Mouse (Mus musculus): ENCODE measurements around the gene Rap1a. TPM values are rescaled to one million over a fixed set of nuclear protein-coding genes. Genes with fewer than 3 reads are reported as not detected.

Gene Rap1a
- polyA plus RNA-seq, 1 experiment from 2014 or later, result 79.2 TPM

DNA sequence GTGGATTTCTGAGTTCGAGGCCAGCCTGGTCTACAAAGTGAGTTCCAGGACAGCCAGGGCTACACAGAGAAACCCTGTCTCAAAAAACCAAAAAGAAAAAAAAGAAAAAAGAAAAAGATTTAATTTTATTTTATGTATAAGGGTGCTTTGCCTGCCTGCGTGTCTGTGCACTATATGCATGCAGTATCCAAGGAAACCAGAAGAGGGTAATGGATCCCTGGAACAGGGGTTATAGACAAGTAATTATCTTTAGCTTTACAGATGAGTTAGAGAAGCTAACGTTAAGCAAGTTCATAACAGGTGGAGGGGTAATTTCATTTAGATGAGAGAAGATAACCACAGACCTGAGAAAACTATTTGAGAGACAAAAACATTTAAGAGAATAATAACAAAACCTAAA, 47.0 kb downstream of the Rap1a start:
- H3K9me3 ChIP-seq (replicated peaks), result no peaks in the 10 kb centered on the region
- H3K4me1 ChIP-seq, result no peaks in the 10 kb centered on the region
- H3K27me3 ChIP-seq, result no peaks in the 10 kb centered on the region
- no peak overlapping the region for H3K4me3 ChIP-seq
- WGBS, result 82% methylated on average over 2 of the region's 3 CpGs
- H3K9ac ChIP-seq, result no peak overlapping the region
- H3K27ac ChIP-seq, result no peak overlapping the region
- ATAC-seq (ENCODE audit: low FRiP score), result no peak
- no peak overlapping the region for H3K4me2 ChIP-seq (replicated peaks)
- H3K36me3 ChIP-seq, result no peaks in the 10 kb centered on the region

DNA sequence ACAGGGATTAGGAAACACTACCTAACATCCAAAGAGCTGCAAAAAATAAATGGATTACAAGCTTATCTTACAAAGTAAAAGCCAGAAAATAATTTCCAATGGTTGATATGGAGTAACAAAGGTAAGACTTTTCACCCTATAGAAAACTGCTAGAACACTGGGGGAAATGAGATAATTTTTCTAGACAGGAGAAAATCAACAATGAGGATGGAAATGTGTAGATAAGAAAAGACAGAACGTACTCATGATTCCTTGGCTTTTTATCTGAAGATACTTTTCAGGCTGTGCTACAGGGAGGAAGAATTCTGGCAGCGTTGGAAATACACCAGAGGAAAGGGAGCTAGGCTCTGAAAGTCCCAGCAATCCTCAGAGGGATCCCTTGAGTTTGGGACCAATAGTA, 50.3 kb downstream of the Rap1a start:
- Histone ChIP-seq H3K4me2 (replicated peaks) (no peak overlapping the region), H3K9ac (no peak overlapping the region), H3K9me3 (replicated peaks) (no peaks in the 10 kb centered on the region), H3K4me1 (no peaks in the 10 kb centered on the region), H3K27ac (no peak overlapping the region), H3K27me3 (no peaks in the 10 kb centered on the region), H3K4me3 (no peak overlapping the region), H3K36me3 (no peaks in the 10 kb centered on the region)
- ATAC-seq (ENCODE audit: low FRiP score), result no peak
- 93% methylated on average over 2 of the region's 2 CpGs for WGBS

DNA sequence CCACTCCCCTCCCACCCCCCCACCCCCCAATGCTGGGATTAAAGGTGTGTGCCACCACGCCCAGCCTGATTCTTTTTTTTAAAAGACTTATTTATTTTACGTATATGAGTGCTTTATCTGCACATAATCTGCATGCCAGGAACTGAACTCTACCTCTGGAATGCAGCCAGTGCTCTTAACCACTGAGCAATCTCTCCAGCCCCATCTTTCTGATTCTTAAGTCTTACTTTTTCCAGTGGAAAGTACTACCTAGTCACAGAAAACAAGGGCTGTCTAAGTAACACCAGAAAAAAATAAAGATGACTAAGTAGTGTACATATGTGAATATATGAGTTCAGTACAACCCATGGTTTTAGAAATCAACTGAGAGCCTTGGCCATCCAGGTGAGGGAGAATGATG, 54.6 kb downstream of the Rap1a start:
- no peaks in the 10 kb centered on the region for H3K27me3 ChIP-seq
- no peaks in the 10 kb centered on the region for H3K4me1 ChIP-seq
- no peak overlapping the region for H3K4me2 ChIP-seq (replicated peaks)
- no peak overlapping the region for H3K9ac ChIP-seq
- H3K27ac ChIP-seq, result no peak overlapping the region
- no peak overlapping the region for H3K4me3 ChIP-seq
- ATAC-seq (ENCODE audit: low FRiP score), result no peak
- H3K36me3 ChIP-seq, result no peaks in the 10 kb centered on the region
- no peaks in the 10 kb centered on the region for H3K9me3 ChIP-seq (replicated peaks)
- 95% methylated on average over 2 of the region's 2 CpGs for WGBS

DNA sequence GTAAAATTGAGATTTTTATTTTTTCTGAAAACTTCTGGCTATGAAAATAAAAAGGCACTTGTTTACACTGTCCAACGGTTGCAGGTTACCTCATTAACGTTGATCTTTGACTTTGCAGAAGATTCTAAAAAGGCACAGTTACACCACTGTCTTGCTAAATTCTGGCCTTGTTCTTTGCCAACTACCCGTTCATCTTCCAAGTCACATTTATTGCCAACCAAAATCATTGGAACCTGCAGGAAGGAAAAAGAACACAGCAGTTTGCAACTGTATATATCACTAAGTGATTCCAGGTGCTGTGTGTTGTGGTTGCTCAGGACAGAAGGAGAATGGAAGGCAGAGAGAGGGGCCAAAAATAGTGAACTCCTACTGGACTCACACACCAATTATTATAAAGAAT, 63.5 kb downstream of the Rap1a start:
- Histone ChIP-seq H3K27me3 (no peaks in the 10 kb centered on the region), H3K36me3 (peaks cover 4% of the 10 kb centered on the region; the same call in 1 of the 2 replicates), H3K9me3 (replicated peaks) (no peaks in the 10 kb centered on the region), H3K9ac (no peak overlapping the region), H3K27ac (no peak overlapping the region), H3K4me3 (no peak overlapping the region), H3K4me1 (no peaks in the 10 kb centered on the region), H3K4me2 (replicated peaks) (no peak overlapping the region)
- WGBS, result 87% methylated on average over 3 of the region's 3 CpGs
- ATAC-seq (ENCODE audit: low FRiP score), result no peak

DNA sequence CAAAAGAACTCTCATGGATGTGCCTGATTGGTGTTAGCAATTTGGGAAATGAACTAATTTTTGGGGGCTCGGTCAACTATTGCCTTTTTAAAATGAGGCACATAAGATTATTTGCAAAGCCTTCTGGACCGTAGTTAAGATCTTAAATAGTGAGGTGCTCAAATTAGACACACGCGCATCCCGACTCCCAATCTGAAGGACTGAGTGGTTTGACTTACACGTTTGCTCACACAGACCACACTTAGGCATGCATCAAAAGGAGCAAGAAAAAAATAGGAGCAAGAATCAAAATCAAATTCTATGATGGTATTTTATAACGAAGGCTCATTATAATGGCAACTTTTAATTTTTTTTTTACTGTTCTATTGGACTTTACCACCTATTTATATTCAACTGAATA, 64.1 kb downstream of the Rap1a start:
- ATAC-seq (ENCODE audit: low FRiP score), result no peak
- Histone ChIP-seq H3K4me1 (no peaks in the 10 kb centered on the region), H3K27me3 (no peaks in the 10 kb centered on the region), H3K4me3 (no peak overlapping the region), H3K27ac (no peak overlapping the region), H3K9ac (no peak overlapping the region), H3K4me2 (replicated peaks) (no peak overlapping the region), H3K9me3 (replicated peaks) (no peaks in the 10 kb centered on the region), H3K36me3 (peaks cover 4% of the 10 kb centered on the region; the same call in 1 of the 2 replicates)
- WGBS, result 96% methylated on average over 7 of the region's 7 CpGs

DNA sequence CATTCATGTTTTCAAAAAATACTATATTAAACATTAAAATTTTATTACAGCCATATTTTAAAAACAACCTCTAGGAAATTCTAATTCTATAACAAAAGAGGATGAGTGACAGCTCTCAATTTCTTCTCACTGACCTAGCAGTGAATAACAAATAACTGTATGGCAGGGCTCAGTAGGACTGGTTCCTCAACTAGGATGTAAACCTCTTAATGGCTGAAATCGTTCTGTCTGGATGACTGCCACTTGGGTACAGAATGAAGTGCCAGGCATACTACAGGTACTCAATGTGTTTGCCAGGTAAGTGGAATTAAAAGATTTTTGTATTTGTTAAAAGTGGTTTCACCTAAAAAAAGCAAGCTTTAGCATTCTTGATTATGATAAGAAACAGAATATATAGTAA, 65.0 kb downstream of the Rap1a start:
- no peak for ATAC-seq (ENCODE audit: low FRiP score)
- no peaks in the 10 kb centered on the region for H3K4me1 ChIP-seq
- no peak overlapping the region for H3K4me3 ChIP-seq
- H3K9ac ChIP-seq, result no peak overlapping the region
- H3K4me2 ChIP-seq (replicated peaks), result no peak overlapping the region
- H3K27me3 ChIP-seq, result no peaks in the 10 kb centered on the region
- H3K36me3 ChIP-seq, result peaks cover 9% of the 10 kb centered on the region; the same call in 1 of the 2 replicates
- H3K9me3 ChIP-seq (replicated peaks), result no peaks in the 10 kb centered on the region
- H3K27ac ChIP-seq, result no peak overlapping the region
- WGBS, result 83% methylated on average over 1 of the region's 1 CpGs

DNA sequence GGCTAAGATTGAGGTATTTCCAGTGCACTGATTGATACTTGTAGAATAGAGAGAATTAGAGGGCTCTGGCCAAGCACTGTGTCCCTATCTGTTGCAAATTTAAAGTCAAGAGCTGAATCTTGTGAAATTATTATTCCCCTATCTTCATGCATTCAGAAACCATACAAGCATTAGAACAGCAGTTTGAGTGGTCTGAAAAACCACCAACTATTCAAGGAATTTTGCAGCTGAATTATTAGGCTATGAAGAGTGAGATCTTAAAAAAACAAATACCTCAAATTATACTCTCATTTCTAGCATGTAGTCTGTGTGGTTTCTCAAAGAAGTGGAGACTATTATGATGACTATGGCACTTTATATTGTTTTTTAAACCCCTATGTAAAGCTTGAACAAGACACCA, 65.9 kb downstream of the Rap1a start:
- no peak overlapping the region for H3K4me2 ChIP-seq (replicated peaks)
- no peaks in the 10 kb centered on the region for H3K9me3 ChIP-seq (replicated peaks)
- no peak for ATAC-seq (ENCODE audit: low FRiP score)
- peaks cover 12% of the 10 kb centered on the region; the same call in 1 of the 2 replicates for H3K36me3 ChIP-seq
- H3K27ac ChIP-seq, result no peak overlapping the region
- no peaks in the 10 kb centered on the region for H3K4me1 ChIP-seq
- no peaks in the 10 kb centered on the region for H3K27me3 ChIP-seq
- no peak overlapping the region for H3K9ac ChIP-seq
- no peak overlapping the region for H3K4me3 ChIP-seq

DNA sequence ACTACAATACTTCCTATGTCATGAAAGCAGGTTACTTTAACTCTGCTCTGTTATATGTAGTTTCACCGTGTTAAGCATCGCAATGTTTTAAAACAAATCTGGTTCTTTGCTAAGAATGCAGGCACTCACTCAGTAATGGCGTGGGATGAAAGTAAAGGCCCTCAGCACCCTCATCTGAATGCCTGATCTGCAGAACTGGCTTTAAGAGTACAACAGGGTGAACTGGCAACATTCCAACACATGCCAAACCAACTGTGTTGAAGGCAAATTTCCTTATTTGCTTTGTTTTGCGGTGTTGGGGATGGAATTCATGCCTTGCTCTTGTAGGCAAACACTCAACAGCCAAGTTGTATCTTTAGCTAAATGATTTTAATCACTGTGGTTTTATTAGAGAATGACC, 67.6 kb downstream of the Rap1a start:
- WGBS, result 90% methylated on average over 4 of the region's 4 CpGs
- Histone ChIP-seq H3K9ac (no peak overlapping the region), H3K4me1 (no peaks in the 10 kb centered on the region), H3K36me3 (peaks cover 12% of the 10 kb centered on the region; the same call in 1 of the 2 replicates), H3K9me3 (replicated peaks) (no peaks in the 10 kb centered on the region), H3K4me2 (replicated peaks) (no peak overlapping the region), H3K27me3 (no peaks in the 10 kb centered on the region), H3K4me3 (no peak overlapping the region), H3K27ac (no peak overlapping the region)
- no peak for ATAC-seq (ENCODE audit: low FRiP score)

DNA sequence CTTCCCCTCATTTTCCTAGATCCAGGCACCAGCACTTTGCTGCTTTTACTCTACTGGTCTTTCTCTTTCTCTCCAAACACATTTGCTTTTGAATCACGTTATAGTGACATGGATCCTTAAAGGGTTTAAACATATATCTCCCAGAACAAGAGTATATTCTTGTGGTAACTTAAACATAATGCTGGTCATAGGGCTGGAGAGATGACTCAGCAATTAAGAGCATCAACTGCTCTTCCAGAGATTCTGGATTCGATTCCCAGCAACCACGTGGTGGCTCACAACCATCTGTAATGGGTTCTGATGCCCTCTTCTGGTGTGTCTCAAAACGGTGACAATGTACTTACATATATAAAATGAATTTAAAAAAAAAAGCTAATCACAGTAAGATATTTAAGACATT, 68.8 kb downstream of the Rap1a start:
- no peaks in the 10 kb centered on the region for H3K4me1 ChIP-seq
- H3K4me2 ChIP-seq (replicated peaks), result no peak overlapping the region
- H3K9ac ChIP-seq, result no peak overlapping the region
- H3K4me3 ChIP-seq, result no peak overlapping the region
- ATAC-seq (ENCODE audit: low FRiP score), result no peak
- 94% methylated on average over 4 of the region's 4 CpGs for WGBS
- no peaks in the 10 kb centered on the region for H3K9me3 ChIP-seq (replicated peaks)
- H3K27ac ChIP-seq, result no peak overlapping the region
- H3K36me3 ChIP-seq, result peaks cover 14% of the 10 kb centered on the region; the same call in 1 of the 2 replicates
- H3K27me3 ChIP-seq, result no peaks in the 10 kb centered on the region

DNA sequence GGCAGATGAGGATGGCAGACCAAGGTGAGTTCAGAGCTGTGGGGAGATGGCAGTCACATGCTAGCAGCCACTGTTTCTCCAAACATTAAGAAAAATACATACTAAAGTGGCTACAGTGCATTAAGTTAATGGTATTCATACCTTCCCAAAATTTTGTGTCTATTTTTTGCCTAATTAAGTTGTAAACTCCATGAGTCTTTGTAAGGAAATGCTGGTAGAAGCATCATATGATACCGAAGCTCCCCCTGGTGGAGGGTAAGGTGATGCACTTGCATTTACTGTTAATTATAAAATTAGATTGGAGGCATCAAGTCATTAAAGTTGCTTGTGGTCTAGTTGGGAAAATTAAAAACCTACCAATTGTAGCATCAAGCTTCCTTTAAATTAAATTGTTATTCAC, 75.1 kb downstream of the Rap1a start:
- H3K36me3 ChIP-seq, result peaks cover 5% of the 10 kb centered on the region; the same call in 1 of the 2 replicates
- 5% methylated on average over 1 of the region's 1 CpGs for WGBS
- no peak for ATAC-seq (ENCODE audit: low FRiP score)
- no peaks in the 10 kb centered on the region for H3K9me3 ChIP-seq (replicated peaks)
- no peaks in the 10 kb centered on the region for H3K4me1 ChIP-seq
- H3K4me3 ChIP-seq, result no peak overlapping the region
- H3K27me3 ChIP-seq, result no peaks in the 10 kb centered on the region; the same call in 1 of the 2 replicates
- no peak overlapping the region for H3K27ac ChIP-seq
- no peak overlapping the region for H3K9ac ChIP-seq
- H3K4me2 ChIP-seq (replicated peaks), result no peak overlapping the region

DNA sequence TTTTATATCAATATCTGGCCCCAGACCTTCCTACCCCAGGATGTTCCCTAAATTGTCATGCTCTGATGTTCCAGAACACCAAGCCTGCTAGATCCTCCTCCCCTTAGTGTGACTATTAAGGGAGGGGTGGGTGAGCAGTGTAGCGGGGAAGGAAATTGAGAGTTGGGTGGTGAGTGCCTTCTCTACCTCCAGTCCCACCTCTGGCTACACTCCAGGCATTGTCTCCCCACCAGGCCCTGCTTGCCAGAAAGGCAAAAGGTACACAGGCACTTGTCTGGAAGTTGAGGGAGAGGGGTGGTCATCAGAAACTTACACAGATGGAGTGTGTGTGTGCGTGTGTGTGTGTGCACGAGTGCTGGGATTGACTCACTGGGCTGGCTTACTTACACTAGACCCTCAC, 78.6 kb downstream of the Rap1a start:
- WGBS, result 89% methylated on average over 3 of the region's 3 CpGs
- no peaks in the 10 kb centered on the region; the same call in 1 of the 2 replicates for H3K27me3 ChIP-seq
- H3K27ac ChIP-seq, result no peak overlapping the region
- H3K36me3 ChIP-seq, result 0 out of 2 replicates have a peak, but pooled peaks cover 2% of the 10 kb centered on the region
- ATAC-seq (ENCODE audit: low FRiP score), result no peak
- H3K9me3 ChIP-seq (replicated peaks), result no peaks in the 10 kb centered on the region
- H3K4me2 ChIP-seq (replicated peaks), result no peak overlapping the region
- H3K4me1 ChIP-seq, result peaks cover 15% of the 10 kb centered on the region
- no peak overlapping the region for H3K4me3 ChIP-seq
- H3K9ac ChIP-seq, result no peak overlapping the region

DNA sequence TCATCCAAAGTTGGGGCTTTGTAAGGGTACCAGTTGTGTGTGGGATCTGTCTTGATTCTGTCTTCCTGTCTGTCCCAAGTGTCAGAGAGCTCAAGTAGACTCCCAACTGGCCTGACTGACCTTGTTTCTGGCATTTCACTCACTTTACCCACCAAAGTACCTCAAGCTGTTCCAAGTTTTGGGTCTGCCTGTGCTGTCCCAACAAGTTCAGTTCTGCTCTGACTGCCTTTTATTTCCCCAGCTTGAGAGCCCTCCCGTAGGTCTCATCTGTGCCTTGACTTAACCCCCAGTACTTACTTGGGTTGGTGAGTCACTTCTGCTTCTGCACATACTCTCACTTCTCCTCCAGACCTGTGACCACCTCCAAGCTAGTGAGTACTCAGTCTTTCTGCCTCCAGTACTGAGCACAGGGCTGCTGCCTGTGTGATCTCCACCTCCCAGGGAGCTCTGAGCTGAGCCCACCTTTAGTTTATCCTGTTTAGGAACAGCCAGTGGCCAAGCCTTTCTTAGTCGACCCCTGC, 79.4 kb downstream of the Rap1a start:
- Histone ChIP-seq H3K4me2 (replicated peaks) (no peak overlapping the region), H3K9me3 (replicated peaks) (no peaks in the 10 kb centered on the region), H3K9ac (no peak overlapping the region), H3K27ac (no peak overlapping the region), H3K4me3 (no peak overlapping the region), H3K4me1 (peaks cover 22% of the 10 kb centered on the region), H3K27me3 (peaks cover 2% of the 10 kb centered on the region; the same call in 1 of the 2 replicates), H3K36me3 (no peaks in the 10 kb centered on the region)
- ATAC-seq (ENCODE audit: low FRiP score), result no peak
- WGBS, result 74% methylated on average over 2 of the region's 2 CpGs

DNA sequence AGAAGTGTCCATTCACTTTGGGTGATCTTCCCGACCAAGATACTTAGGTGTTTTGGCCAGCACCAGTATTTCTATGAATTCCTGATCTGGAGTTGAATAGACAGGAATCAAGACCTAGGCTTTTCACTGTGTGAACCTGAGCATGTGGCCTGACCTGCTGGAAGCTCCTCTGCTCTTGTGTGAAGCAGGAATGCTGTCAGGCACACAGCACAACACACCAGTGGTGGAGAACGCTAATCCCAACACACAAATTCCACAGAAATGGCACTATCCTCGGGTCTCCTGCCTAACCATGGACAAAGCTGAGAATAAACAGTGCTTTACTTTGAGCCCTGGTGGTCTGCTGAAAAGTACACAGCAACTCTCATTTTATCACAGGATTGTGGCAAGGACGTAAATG, 80.6 kb downstream of the Rap1a start:
- no peak for ATAC-seq (ENCODE audit: low FRiP score)
- WGBS, result 83% methylated on average over 4 of the region's 4 CpGs
- H3K9me3 ChIP-seq (replicated peaks), result no peaks in the 10 kb centered on the region
- H3K4me2 ChIP-seq (replicated peaks), result no peak overlapping the region
- no peaks in the 10 kb centered on the region for H3K36me3 ChIP-seq
- H3K9ac ChIP-seq, result no peak overlapping the region
- no peak overlapping the region for H3K4me3 ChIP-seq
- H3K27ac ChIP-seq, result no peak overlapping the region
- peaks cover 27% of the 10 kb centered on the region for H3K4me1 ChIP-seq
- H3K27me3 ChIP-seq, result peaks cover 2% of the 10 kb centered on the region; the same call in 1 of the 2 replicates

All from hindbrain, embryonic 12.5 days (tissue).